19 mouse cellular contexts compared by ENCODE assay signal in genomic region chr11:69953267-69953915, GRCm38 (mm10). TPM values are rescaled to one million over a fixed set of nuclear protein-coding genes. Genes with fewer than 3 reads are reported as not detected.
"Had no signal": no experiment of that assay in that cellular context is flagged by ENCODE, and none has a peak within 500 bp of the region (broad histone marks: within the 10 kb centered on the region; RNA-seq: fewer than 3 reads in every experiment).

No protein-coding gene starts in this region.

- H3K4me3 ChIP-seq: layer of hippocampus, adult 2 months; limb, embryonic 13.5 days; midbrain, embryonic 10.5 days; myocyte; neural tube, embryonic 12.5 days had no signal

- H3K36me3 ChIP-seq: limb, embryonic 13.5 days; midbrain, embryonic 10.5 days; neural tube, embryonic 12.5 days had no signal

- H3K4me2 ChIP-seq: limb, embryonic 13.5 days; neural tube, embryonic 12.5 days had no signal

- DNase-seq: kidney, adult 18-20 months; kidney, postnatal 10 days; kidney, postnatal 4 days; left cerebral cortex, postnatal 4 days; lung, adult 18-20 months; midbrain, embryonic 14.5 days; right cerebral cortex, postnatal 4 days; thymus, adult 18-20 months; thymus, postnatal 14 days had no signal

- H3K9me3 ChIP-seq: limb, embryonic 13.5 days; midbrain, embryonic 10.5 days; neural tube, embryonic 12.5 days had no signal

- H3K27ac ChIP-seq: layer of hippocampus, adult 2 months; limb, embryonic 13.5 days; liver, embryonic 14.5 days; midbrain, embryonic 10.5 days; neural tube, embryonic 12.5 days had no signal

- H3K9ac ChIP-seq: limb, embryonic 13.5 days; liver, embryonic 14.5 days; neural tube, embryonic 12.5 days had no signal

RNA-seq across cellular contexts. Expression of gene Slc2a4, which starts 5.4 kb away (rescaled TPM):
- total RNA-seq: neutrophil, adult 5-6 weeks had no signal

RNA-seq across cellular contexts. Expression of gene Cldn7, which starts 11.2 kb away (rescaled TPM):
- total RNA-seq: layer of hippocampus, adult 2 months; layer of hippocampus, postnatal 10 days; left cerebral cortex, postnatal 4 days; megakaryocyte, adult 5-6 weeks had no signal
- polyA plus RNA-seq: midbrain, embryonic 14.5 days; myocyte had no signal

RNA-seq across cellular contexts. Expression of gene Ybx2, which starts 17.8 kb away (rescaled TPM):
- total RNA-seq: liver, adult 2 months; megakaryocyte, adult 5-6 weeks; neutrophil, adult 5-6 weeks had no signal
- polyA plus RNA-seq: liver, adult 2 months had no signal
